Mouse (Mus musculus) CD4-positive, CD25-positive, alpha-beta regulatory T cell (primary cell): ENCODE data around the gene Cope. TPM values are rescaled to one million over a fixed set of nuclear protein-coding genes. Genes with fewer than 3 reads are reported as not detected.

Experiments used
- polyA plus RNA-seq: library from polyadenylated mRNA; unstranded; fragments of 100-300 nt; shearing (Covaris generic); gene quantifications from one replicate; pipeline ENCODE4 v1.2.1, GENCODE M21; 2017

Cope gene
- 351 TPM for polyA plus RNA-seq

GRCm38 (mm10) chr8:70302358-70302890, at the start of gene Cope, which contains the start of gene Ddx49:
Gene Cope, plus strand, starts transcription at chr8:70302518.
Gene Ddx49, minus strand, starts transcription at chr8:70302489.

DNA sequence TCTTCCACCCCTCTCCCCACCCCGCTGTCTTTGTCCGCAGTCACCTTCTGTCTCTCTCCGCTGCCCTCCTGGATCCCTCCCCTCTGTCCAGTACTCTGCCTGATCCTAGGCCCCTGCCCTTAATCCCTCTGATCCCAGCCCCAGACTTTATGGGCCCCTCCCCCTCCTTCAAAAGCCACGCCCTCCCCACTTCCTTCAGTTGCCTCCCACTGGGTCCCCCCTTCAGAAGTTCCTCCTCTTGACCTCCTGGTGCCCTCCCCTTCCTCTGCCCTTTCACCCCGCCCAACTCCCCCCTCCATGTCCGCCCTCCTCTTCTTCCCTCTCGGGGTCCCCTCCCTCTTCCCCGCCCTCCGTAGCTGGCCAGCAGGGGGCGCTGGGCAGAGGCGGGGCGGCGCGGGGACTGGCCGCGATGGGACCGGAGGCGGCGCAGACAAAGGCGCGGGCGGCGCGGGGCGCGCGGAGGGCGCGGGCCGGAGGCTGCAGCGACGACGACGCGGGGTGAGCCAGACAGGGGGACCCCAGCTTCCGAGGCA, 19.6 kb upstream of the Cope start, which contains the start of gene Homer3:
TSS of gene Homer3 (plus strand) at position 225 of the 533 bp plus-strand sequence.

GRCm38 (mm10) chr8:70315624-70316510, 13.5 kb downstream of the Cope start, which contains the start of gene Cers1:
Gene Cers1, plus strand, starts transcription at chr8:70315775.

GRCm38 (mm10) chr8:70329124-70329834, 27.0 kb downstream of the Cope start, which contains the start of gene Gdf1:
Gene Gdf1, plus strand, starts transcription at chr8:70329817.

DNA sequence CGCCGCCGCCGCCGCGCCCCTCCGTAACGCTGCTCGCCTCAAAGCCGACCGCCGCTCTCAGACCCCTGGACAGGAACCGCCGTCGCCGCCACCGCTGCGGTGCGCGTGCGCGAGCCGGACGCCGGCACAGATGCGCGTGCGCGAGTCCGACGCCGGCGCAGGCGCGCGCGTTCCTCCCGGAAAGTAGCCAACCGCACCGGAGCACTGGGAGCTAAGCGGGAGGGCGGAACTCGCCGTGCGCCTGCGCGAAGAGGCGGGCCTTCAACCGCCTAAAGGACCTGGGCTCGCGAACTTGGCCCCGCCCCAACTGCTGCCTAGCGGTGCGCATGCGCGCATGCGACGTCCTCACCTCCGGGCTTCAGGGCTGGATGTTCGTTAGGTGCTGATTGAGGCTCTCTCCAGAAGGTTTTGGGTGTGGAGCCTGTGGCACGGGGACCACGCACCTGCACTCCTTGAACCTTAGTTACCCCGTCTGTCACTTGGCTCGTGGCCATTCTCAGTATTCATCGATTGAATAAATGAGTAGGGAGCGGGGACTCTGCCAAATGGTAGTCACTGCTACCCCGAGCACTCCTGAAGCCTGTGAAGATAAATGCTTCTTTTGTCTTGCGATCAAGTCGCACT, 51.0 kb downstream of the Cope start, which contains the start of gene Upf1:
TSS of gene Upf1 (minus strand) at position 85 of the 624 bp plus-strand sequence.

Other genes starting within 250 kb of the Cope start
- gene Tm6sf2, start 229.6 kb upstream of the Cope start, polyA plus RNA-seq, result 0.78 TPM
- gene Hapln4, start 219.1 kb upstream of the Cope start, polyA plus RNA-seq, result not detected
- gene Ncan, start 181.6 kb upstream of the Cope start, polyA plus RNA-seq, result 0.02 TPM
- 60.4 TPM for gene Nr2c2ap, start 171.2 kb upstream of the Cope start, polyA plus RNA-seq
- gene Rfxank, start 163.4 kb upstream of the Cope start, polyA plus RNA-seq, result 35.4 TPM
- gene Borcs8, start 163.0 kb upstream of the Cope start, polyA plus RNA-seq, result 59.2 TPM
- gene Mef2b, start 162.8 kb upstream of the Cope start, polyA plus RNA-seq, result 1.3 TPM
- 49.3 TPM for gene Tmem161a, start 130.2 kb upstream of the Cope start, polyA plus RNA-seq
- gene Slc25a42, start 90.2 kb upstream of the Cope start, polyA plus RNA-seq, result 15.5 TPM
- gene Sugp2, start 68.3 kb upstream of the Cope start, polyA plus RNA-seq, result 44.0 TPM
- gene Armc6, start 68.1 kb upstream of the Cope start, polyA plus RNA-seq, result 11.7 TPM
- 6.7 TPM for gene Homer3, start 19.7 kb upstream of the Cope start, polyA plus RNA-seq
- 56.7 TPM for gene Ddx49, start within 50 bp of the Cope start, polyA plus RNA-seq
- not detected for gene Cers1, start 13.3 kb downstream of the Cope start, polyA plus RNA-seq
- gene Gdf1, start 27.3 kb downstream of the Cope start, polyA plus RNA-seq, result 0.57 TPM
- gene Upf1, start 50.8 kb downstream of the Cope start, polyA plus RNA-seq, result 90.9 TPM
- 2.5 TPM for gene Comp, start 71.0 kb downstream of the Cope start, polyA plus RNA-seq
- 16.7 TPM for gene Crtc1, start 137.1 kb downstream of the Cope start, polyA plus RNA-seq
- gene Klhl26, start 174.4 kb downstream of the Cope start, polyA plus RNA-seq, result 19.3 TPM
- not detected for gene Tmem59l, start 184.8 kb downstream of the Cope start, polyA plus RNA-seq
- not detected for gene Crlf1, start 190.6 kb downstream of the Cope start, polyA plus RNA-seq
- gene Rex1bd, start 204.2 kb downstream of the Cope start, polyA plus RNA-seq, result 108 TPM
- 975 TPM for gene Uba52, start 208.3 kb downstream of the Cope start, polyA plus RNA-seq
- gene Fkbp8, start 225.2 kb downstream of the Cope start, polyA plus RNA-seq, result 422 TPM
- gene Kxd1, start 225.4 kb downstream of the Cope start, polyA plus RNA-seq, result 90.3 TPM
- 39.6 TPM for gene Ell, start 236.9 kb downstream of the Cope start, polyA plus RNA-seq